Mouse (Mus musculus) megakaryocyte, embryonic 14.5 days (primary cell): ENCODE results near the gene Crip2. TPM values are rescaled to one million over a fixed set of nuclear protein-coding genes. Genes with fewer than 3 reads are reported as not detected.

Source experiments
- H3K27me3 ChIP-seq: replicated peaks from 2 replicates; pipeline ENCODE3; 2012; ENCODE audit warnings: inconsistent platforms
- H3K36me3 ChIP-seq: replicated peaks from 2 replicates; pipeline ENCODE3; 2012; ENCODE audit warnings: low read length, inconsistent platforms, mixed read lengths
- H3K4me1 ChIP-seq: 2 replicates; pipeline ENCODE4 v1.6.1; 2012; ENCODE audit warnings: inconsistent platforms
- H3K4me3 ChIP-seq: replicated peaks from 2 replicates; pipeline ENCODE3; 2012; ENCODE audit warnings: moderate library complexity, mild to moderate bottlenecking, inconsistent platforms
- H3K9me3 ChIP-seq: 2 replicates; pipeline ENCODE4 v1.6.1; 2012; ENCODE audit warnings: inconsistent platforms
- FLI1 ChIP-seq: IDR thresholded peaks from 2 replicates; pipeline ENCODE4 v1.6.1; 2012; ENCODE audit warnings: low read length, inconsistent platforms, mixed read lengths
- GATA1 ChIP-seq: IDR thresholded peaks from 3 replicates; pipeline ENCODE4 v1.6.1; 2012; ENCODE audit warnings: mixed read lengths, low read length, inconsistent platforms, borderline replicate concordance
- polyA plus RNA-seq: library from polyadenylated mRNA; stranded (reverse); fragments of >175 nt; gene quantifications from 2 replicates; pipeline ENCODE4 v1.2.3, GENCODE M21; 2012; ENCODE audit warnings: low replicate concordance; ENCODE audit not compliant: insufficient read depth

Gene Crip2
- polyA plus RNA-seq, 1 experiment, result 14.4 TPM

DNA sequence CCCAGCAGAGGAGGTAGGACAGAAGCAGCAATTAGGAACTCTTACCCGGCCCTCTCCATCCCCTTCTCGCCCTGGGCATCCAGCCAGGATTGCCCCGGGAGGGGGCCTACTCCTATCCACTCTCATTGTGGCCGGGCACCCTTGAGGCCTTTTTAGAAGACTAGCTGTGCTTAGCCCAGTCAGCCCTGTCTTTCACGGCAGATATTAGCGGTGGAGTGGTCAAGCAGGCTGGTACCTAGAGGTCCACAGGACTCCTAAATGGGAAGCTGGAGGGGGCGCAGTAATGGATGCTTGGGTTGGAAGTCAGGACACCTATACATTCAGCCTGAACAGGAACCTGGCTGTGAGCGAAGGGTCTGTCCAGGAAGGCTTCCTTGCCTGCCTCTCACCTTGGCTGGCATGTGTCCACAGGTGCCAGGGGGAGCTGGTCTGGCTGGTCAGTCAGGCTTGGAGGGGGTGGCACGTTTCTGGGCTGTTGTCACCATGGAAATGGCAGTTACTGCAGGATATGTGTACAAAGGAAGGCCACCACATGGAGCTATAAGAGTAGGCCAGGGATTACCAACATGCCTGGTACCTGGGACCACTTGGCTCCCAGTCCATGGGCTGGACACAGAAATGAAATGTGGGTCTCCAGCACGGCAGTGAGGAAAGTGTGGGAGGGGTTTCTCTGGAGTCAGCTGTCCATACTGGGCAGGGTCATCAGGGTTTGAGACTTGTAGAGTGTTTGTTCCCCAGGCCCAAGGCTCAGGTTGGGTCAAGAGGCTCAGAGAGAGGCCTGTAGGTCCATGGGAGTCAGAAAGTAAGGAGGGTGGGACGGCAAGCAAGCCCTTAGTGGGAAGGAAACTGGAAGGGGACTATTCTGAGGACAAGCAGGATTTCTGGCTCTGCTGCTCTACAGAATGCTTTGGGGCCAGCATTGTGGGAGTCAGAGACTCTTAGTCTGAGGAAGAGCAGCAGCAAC, 853 bp upstream of the Crip2 start:
- peaks cover 54% of the 10 kb centered on the region for H3K27me3 ChIP-seq
- H3K4me3 ChIP-seq, result peak overlapping the region; percentile 94
- no peaks in the 10 kb centered on the region for H3K9me3 ChIP-seq
- TF ChIP-seq GATA1 (no peak), FLI1 (no peak)
- peaks cover 49% of the 10 kb centered on the region for H3K4me1 ChIP-seq
- H3K36me3 ChIP-seq, result peaks cover 50% of the 10 kb centered on the region

GRCm38 (mm10) chr12:113140616-113141411, 778 bp downstream of the Crip2 start:
- H3K27me3 ChIP-seq, result peaks cover 62% of the 10 kb centered on the region
- TF ChIP-seq FLI1 (no peak), GATA1 (no peak)
- H3K36me3 ChIP-seq, result peaks cover 34% of the 10 kb centered on the region
- no peaks in the 10 kb centered on the region for H3K9me3 ChIP-seq
- H3K4me1 ChIP-seq, result peaks cover 63% of the 10 kb centered on the region
- peak overlapping the region; percentile 94 for H3K4me3 ChIP-seq

DNA sequence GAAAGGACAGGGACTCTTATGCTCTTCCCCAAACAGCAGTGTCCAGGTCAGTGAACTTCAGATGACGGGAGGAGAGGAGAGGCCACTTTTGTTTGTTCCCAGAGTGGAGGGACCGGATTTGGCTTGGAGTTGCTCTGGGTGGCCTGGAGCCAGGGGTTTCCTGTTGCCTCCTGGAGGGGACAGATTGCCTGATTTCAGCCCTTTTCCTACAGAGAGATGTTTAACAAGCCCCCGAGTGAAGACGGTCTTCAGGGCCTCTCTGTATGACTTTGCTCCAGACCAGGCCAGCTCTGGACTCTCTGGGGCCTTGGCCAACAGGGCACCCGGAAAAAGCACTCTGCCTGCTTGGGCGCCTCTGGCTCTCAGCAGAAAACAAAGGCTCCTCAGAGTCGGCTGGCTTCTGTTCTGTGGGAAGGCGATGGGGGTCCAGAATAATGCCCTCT, 1.5 kb downstream of the Crip2 start:
- no peaks in the 10 kb centered on the region for H3K9me3 ChIP-seq
- peaks cover 26% of the 10 kb centered on the region for H3K36me3 ChIP-seq
- no peak for TF ChIP-seq GATA1
- TF ChIP-seq FLI1, result no peak
- peaks cover 70% of the 10 kb centered on the region for H3K4me1 ChIP-seq
- peaks cover 65% of the 10 kb centered on the region for H3K27me3 ChIP-seq
- H3K4me3 ChIP-seq, result peak overlapping the region; percentile 94

DNA sequence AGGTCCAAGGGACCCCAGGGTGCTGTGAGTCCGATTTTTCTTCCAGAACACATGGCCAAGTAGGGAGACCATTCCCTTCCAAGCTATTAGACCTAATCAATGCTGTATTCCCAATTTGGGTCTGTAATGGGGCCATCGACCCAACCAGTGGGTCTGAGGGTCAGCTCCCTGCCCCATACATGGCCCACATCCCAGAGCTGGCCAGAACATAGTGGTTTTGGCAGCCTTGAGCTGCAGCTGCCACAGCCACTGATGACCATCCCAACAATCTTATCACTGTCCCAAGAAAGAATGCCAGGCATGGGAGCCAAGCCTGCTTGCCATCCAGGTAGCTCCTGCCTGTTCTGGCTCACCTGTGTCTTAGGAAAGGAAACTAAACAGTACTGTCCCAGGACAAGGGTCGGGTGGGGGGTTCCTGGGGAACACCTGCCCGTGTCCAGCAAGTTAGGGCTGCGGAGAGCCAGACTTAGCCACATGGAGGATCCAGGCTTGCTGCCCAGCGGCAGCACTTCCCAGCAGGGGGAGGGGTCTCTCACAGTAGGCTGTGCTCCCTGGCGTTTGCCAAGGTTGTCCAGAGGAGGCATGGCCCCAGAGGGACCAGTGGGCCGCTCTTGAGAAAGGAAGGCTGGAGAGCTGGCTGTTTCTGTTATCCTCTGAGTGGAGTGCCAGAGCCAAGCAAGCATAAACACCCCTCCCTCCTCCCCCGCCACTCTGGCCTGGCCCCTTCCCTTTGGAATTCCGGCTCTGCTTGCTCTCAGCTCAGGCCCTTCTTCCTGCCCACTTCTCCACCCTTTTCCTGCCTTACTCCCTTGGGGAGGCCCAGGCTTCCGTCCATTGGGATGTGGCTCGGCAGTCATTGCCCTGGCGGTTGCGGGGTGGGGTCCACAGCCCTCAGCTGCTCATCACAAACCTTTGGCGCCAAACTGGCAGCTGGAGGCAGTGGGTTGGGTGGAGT, 2.3 kb downstream of the Crip2 start:
- TF ChIP-seq FLI1 (no peak), GATA1 (no peak)
- Histone ChIP-seq H3K27me3 (peaks cover 73% of the 10 kb centered on the region), H3K36me3 (peaks cover 19% of the 10 kb centered on the region), H3K4me3 (peak overlapping the region; percentile 53), H3K4me1 (peaks cover 78% of the 10 kb centered on the region), H3K9me3 (no peaks in the 10 kb centered on the region)

DNA sequence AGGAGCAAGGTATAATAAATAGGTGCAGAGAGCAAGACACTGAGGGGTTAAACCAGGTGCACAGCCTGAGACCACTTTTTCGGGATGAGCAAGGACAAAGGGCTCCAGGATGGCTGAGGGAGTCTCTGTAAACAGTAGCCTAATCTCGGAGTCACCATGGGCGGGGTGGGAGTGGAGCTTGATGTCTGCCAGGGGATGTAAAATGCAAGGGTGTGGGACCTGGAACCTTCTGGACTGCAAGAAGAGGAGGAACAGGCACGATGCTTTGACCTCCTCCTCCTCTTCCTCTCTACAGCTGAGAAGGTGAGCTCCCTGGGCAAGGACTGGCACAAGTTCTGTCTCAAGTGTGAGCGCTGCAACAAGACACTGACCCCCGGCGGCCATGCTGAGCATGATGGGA, 3.1 kb downstream of the Crip2 start:
- H3K4me1 ChIP-seq, result peaks cover 86% of the 10 kb centered on the region
- peaks cover 10% of the 10 kb centered on the region for H3K36me3 ChIP-seq
- H3K27me3 ChIP-seq, result peaks cover 80% of the 10 kb centered on the region
- TF ChIP-seq FLI1 (no peak), GATA1 (no peak)
- no peaks in the 10 kb centered on the region for H3K9me3 ChIP-seq
- no peak overlapping the region for H3K4me3 ChIP-seq

- TF ChIP-seq GATA1 (no peak), FLI1 (no peak)
- peaks cover under 1% of the 10 kb centered on the region for H3K36me3 ChIP-seq
- peaks cover 90% of the 10 kb centered on the region for H3K4me1 ChIP-seq
- H3K4me3 ChIP-seq, result peak overlapping the region; percentile 18
- no peaks in the 10 kb centered on the region for H3K9me3 ChIP-seq
- H3K27me3 ChIP-seq, result peaks cover 84% of the 10 kb centered on the region
These were observed 4.1 kb downstream of the Crip2 start for GRCm38 (mm10) chr12:113144001-113144756.

DNA sequence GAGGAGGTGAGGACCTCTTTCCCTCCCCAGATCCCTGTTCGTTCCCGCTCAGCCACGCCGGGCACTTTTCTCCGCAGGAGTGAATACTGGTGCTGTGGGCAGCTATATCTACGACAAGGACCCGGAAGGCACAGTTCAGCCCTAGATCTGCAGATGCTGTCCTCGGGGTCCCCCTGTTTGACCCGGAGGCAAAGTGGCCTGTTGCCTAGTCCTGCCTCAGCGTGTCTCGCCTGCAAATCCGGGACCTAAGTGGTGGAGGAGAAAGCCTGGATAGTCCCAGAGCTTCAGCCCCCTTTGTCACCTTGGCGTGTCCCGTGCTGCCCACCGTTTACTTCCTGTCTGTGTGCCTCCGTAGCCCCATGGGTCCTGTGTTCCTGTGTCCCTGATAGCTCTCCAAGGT, 4.8 kb downstream of the Crip2 start:
- no peak overlapping the region for H3K4me3 ChIP-seq
- H3K4me1 ChIP-seq, result peaks cover 87% of the 10 kb centered on the region
- TF ChIP-seq GATA1, result no peak
- no peak for TF ChIP-seq FLI1
- H3K36me3 ChIP-seq, result no peaks in the 10 kb centered on the region
- H3K27me3 ChIP-seq, result peaks cover 83% of the 10 kb centered on the region
- H3K9me3 ChIP-seq, result no peaks in the 10 kb centered on the region

GRCm38 (mm10) chr12:113145591-113145990, 5.6 kb downstream of the Crip2 start:
- H3K4me3 ChIP-seq, result no peak overlapping the region
- H3K27me3 ChIP-seq, result peaks cover 83% of the 10 kb centered on the region
- H3K4me1 ChIP-seq, result peaks cover 82% of the 10 kb centered on the region
- no peaks in the 10 kb centered on the region for H3K9me3 ChIP-seq
- TF ChIP-seq FLI1, result no peak
- no peak for TF ChIP-seq GATA1
- no peaks in the 10 kb centered on the region for H3K36me3 ChIP-seq
